Comparison of ENCODE assay signal across 8 mouse cellular contexts in the genomic region with DNA sequence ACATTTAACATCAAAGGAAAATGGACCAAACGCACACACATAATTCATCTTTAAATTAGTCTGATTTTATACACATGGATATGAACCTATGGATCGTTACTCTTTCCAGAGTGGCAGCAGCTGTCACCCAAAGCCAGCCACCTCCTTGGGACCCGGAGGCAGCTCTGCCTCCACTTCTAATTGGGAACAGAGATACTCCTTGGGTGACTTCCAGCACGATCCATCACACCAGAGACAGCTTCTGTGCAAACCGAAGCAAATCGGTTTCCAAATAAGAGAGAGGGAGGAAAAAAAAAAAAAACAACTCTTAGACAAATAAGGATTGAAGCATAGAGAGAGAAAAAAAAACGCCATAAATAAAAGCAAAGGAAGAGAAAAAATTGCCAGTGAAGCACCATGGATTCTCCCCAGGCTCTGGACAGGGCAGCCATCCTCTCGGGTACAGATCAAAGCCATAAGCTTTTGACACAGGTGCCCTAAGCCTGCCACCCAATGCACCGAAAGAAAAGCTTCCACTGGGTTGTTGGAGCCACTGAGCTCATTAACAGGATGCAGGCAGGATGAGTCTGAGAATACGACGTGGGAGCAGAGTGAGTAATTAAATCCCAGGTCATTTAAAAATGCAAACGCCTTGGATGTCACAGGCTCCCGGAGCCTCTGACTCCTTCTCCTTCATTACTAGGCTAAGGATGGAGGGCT.
DNase-seq lines count a peak whose midpoint lies in the region; ATAC-seq and TF ChIP-seq lines count a peak whose summit lies in the region.
"Had no signal": no experiment of that assay in that cellular context is flagged by ENCODE, and none has a peak within 500 bp of the region (broad histone marks: within the 10 kb centered on the region; RNA-seq: fewer than 3 reads in every experiment).

No protein-coding gene starts in this region.

- H3K36me3 ChIP-seq in forebrain, embryonic 15.5 days = no peaks in the 10 kb centered on the region
- no peaks in the 10 kb centered on the region for H3K36me3 ChIP-seq in hindbrain, postnatal 0 days (ENCODE audit: insufficient read depth, low read length)
- no peaks in the 10 kb centered on the region for H3K36me3 ChIP-seq in neural tube, embryonic 15.5 days
- H3K36me3 ChIP-seq: intestine, embryonic 15.5 days had no signal

- no peaks in the 10 kb centered on the region for H3K27me3 ChIP-seq in forebrain, embryonic 15.5 days
- no peaks in the 10 kb centered on the region for H3K27me3 ChIP-seq in hindbrain, postnatal 0 days (ENCODE audit: insufficient read depth, low read length)
- H3K27me3 ChIP-seq in neural tube, embryonic 15.5 days (replicated peaks) = no peaks in the 10 kb centered on the region
- H3K27me3 ChIP-seq: intestine, embryonic 15.5 days had no signal

- H3K4me1 ChIP-seq in forebrain, embryonic 15.5 days = peaks cover 27% of the 10 kb centered on the region
- peaks cover 26% of the 10 kb centered on the region for H3K4me1 ChIP-seq in hindbrain, postnatal 0 days (ENCODE audit: insufficient read depth, low read length)
- H3K4me1 ChIP-seq in neural tube, embryonic 15.5 days = peaks cover 35% of the 10 kb centered on the region
- H3K4me1 ChIP-seq: intestine, embryonic 15.5 days had no signal

- DNase-seq in left cerebral cortex, adult 2 months (ENCODE audit: extremely low spot score in 1 of 2, low spot score in 2 of 2) = no peak
- no peak for DNase-seq in left cerebral cortex, adult 8-10 months (ENCODE audit: low spot score in 2 of 2)
- DNase-seq in hindbrain, postnatal 0 days (ENCODE audit: low spot score) = peak; percentile 66
- no peak for DNase-seq in testis, postnatal 14 days (ENCODE audit: low spot score)
- DNase-seq in heart, postnatal 36 days = no peak

- H3K27ac ChIP-seq in left cerebral cortex, adult 2 months = peak overlapping the region; percentile 28; the same call in 1 of the 2 replicates
- H3K27ac ChIP-seq in forebrain, embryonic 15.5 days (replicated peaks) = peak overlapping the region; percentile 74
- peak overlapping the region; percentile 41 for H3K27ac ChIP-seq in hindbrain, postnatal 0 days
- peak overlapping the region; percentile 71 for H3K27ac ChIP-seq in neural tube, embryonic 15.5 days (replicated peaks)
- H3K27ac ChIP-seq: intestine, embryonic 15.5 days had no signal

- WGBS in forebrain, embryonic 15.5 days = 12% methylated on average over 13 of the region's 13 CpGs
- 10% methylated on average over 13 of the region's 13 CpGs for WGBS in hindbrain, postnatal 0 days
- 11% methylated on average over 13 of the region's 13 CpGs for WGBS in neural tube, embryonic 15.5 days

- no peaks in the 10 kb centered on the region for H3K9me3 ChIP-seq in forebrain, embryonic 15.5 days
- H3K9me3 ChIP-seq in hindbrain, postnatal 0 days (ENCODE audit: low read length) = no peaks in the 10 kb centered on the region
- no peaks in the 10 kb centered on the region for H3K9me3 ChIP-seq in neural tube, embryonic 15.5 days (replicated peaks)
- H3K9me3 ChIP-seq: intestine, embryonic 15.5 days had no signal

- ATAC-seq in forebrain, embryonic 15.5 days (replicated peaks) = no peak
- ATAC-seq in hindbrain, postnatal 0 days = 0 out of 2 replicates have a peak, but pooled peaks have one; percentile 34
- peak; percentile 46; the same call in 1 of the 2 replicates for ATAC-seq in neural tube, embryonic 15.5 days (ENCODE audit: low FRiP score)
- ATAC-seq: intestine, embryonic 15.5 days had no signal

- H3K4me2 ChIP-seq in forebrain, embryonic 15.5 days (replicated peaks) = peak overlapping the region; percentile 8; the same call in 1 of the 2 replicates
- peak overlapping the region; percentile 24 for H3K4me2 ChIP-seq in hindbrain, postnatal 0 days (ENCODE audit: low read depth, low read length)
- peak overlapping the region; percentile 35 for H3K4me2 ChIP-seq in neural tube, embryonic 15.5 days
- H3K4me2 ChIP-seq: intestine, embryonic 15.5 days had no signal

- no peak overlapping the region for H3K4me3 ChIP-seq in left cerebral cortex, adult 2 months
- H3K4me3 ChIP-seq in forebrain, embryonic 15.5 days = no peak overlapping the region
- H3K4me3 ChIP-seq in hindbrain, postnatal 0 days (ENCODE audit: low read length) = no peak overlapping the region
- no peak overlapping the region for H3K4me3 ChIP-seq in neural tube, embryonic 15.5 days (replicated peaks)
- H3K4me3 ChIP-seq: intestine, embryonic 15.5 days had no signal

- TF ChIP-seq CTCF in left cerebral cortex, adult 2 months (IDR thresholded peaks at IDR 0.05) = no peak
- TF ChIP-seq CTCF in hindbrain, postnatal 0 days (IDR thresholded peaks at IDR 0.05; ENCODE audit: low read depth) = no peak

- intact Hi-C loops in left cerebral cortex, adult 2 months (cut with DNase I) = no loop called here
- intact Hi-C loops in heart, postnatal 36 days (cut with DNase I) = no loop called here

- H3K9ac ChIP-seq in forebrain, embryonic 15.5 days (replicated peaks) = no peak overlapping the region
- H3K9ac ChIP-seq in hindbrain, postnatal 0 days (replicated peaks; ENCODE audit: low read length) = no peak overlapping the region
- no peak overlapping the region for H3K9ac ChIP-seq in neural tube, embryonic 15.5 days (replicated peaks)
- H3K9ac ChIP-seq: intestine, embryonic 15.5 days had no signal
